Mouse (Mus musculus): ENCODE measurements around the gene 2300002M23Rik. TPM values are rescaled to one million over a fixed set of nuclear protein-coding genes. Genes with fewer than 3 reads are reported as not detected.

Gene 2300002M23Rik
- polyA plus RNA-seq, 1 experiment from 2014 or later: not detected

GRCm38 (mm10) chr17:35550143-35550494 is 17.1 kb upstream of the 2300002M23Rik start:
- no peaks in the 10 kb centered on the region for H3K27me3 ChIP-seq (ENCODE audit: control insufficient read depth, insufficient read depth, low read length)
- H3K9me3 ChIP-seq (ENCODE audit: control insufficient read depth, low read length): no peaks in the 10 kb centered on the region
- H3K27ac ChIP-seq (replicated peaks; ENCODE audit: low read depth, low read length): no peak overlapping the region
- H3K9ac ChIP-seq (ENCODE audit: low read length): no peak overlapping the region
- ATAC-seq (ENCODE audit: insufficient number of reproducible peaks, low FRiP score, low TSS enrichment, low read depth) (no peak), DNase-seq (ENCODE audit: low spot score) (no peak)
- no peak overlapping the region for H3K4me2 ChIP-seq (ENCODE audit: low read depth, severe bottlenecking)
- no peak overlapping the region for H3K4me3 ChIP-seq (ENCODE audit: low read depth, low read length)
- H3K4me1 ChIP-seq (ENCODE audit: control insufficient read depth, insufficient read depth, low read length): no peaks in the 10 kb centered on the region
- no peaks in the 10 kb centered on the region for H3K36me3 ChIP-seq (ENCODE audit: control insufficient read depth, insufficient read depth, low read length)
- 89% methylated on average over 4 of the region's 4 CpGs for WGBS

GRCm38 (mm10) chr17:35550871-35551270 is 16.4 kb upstream of the 2300002M23Rik start:
- ATAC-seq (ENCODE audit: insufficient number of reproducible peaks, low FRiP score, low TSS enrichment, low read depth) (no peak), DNase-seq (ENCODE audit: low spot score) (no peak)
- no peak overlapping the region for H3K9ac ChIP-seq (ENCODE audit: low read length)
- H3K36me3 ChIP-seq (ENCODE audit: control insufficient read depth, insufficient read depth, low read length): no peaks in the 10 kb centered on the region
- WGBS: 34% methylated on average over 8 of the region's 8 CpGs
- H3K4me3 ChIP-seq (ENCODE audit: low read depth, low read length): no peak overlapping the region
- no peaks in the 10 kb centered on the region for H3K27me3 ChIP-seq (ENCODE audit: control insufficient read depth, insufficient read depth, low read length)
- no peak overlapping the region for H3K4me2 ChIP-seq (ENCODE audit: low read depth, severe bottlenecking)
- no peaks in the 10 kb centered on the region for H3K4me1 ChIP-seq (ENCODE audit: control insufficient read depth, insufficient read depth, low read length)
- no peaks in the 10 kb centered on the region for H3K9me3 ChIP-seq (ENCODE audit: control insufficient read depth, low read length)
- no peak overlapping the region for H3K27ac ChIP-seq (replicated peaks; ENCODE audit: low read depth, low read length)

- Histone ChIP-seq H3K9ac (ENCODE audit: low read length) (no peak within 1 kb of the TSS), H3K4me3 (ENCODE audit: low read depth, low read length) (no peak within 1 kb of the TSS), H3K4me1 (ENCODE audit: control insufficient read depth, insufficient read depth, low read length) (no peaks in the 10 kb centered on the region), H3K4me2 (ENCODE audit: low read depth, severe bottlenecking) (no peak within 1 kb of the TSS), H3K27ac (replicated peaks; ENCODE audit: low read depth, low read length) (no peak within 1 kb of the TSS), H3K27me3 (ENCODE audit: control insufficient read depth, insufficient read depth, low read length) (no peaks in the 10 kb centered on the region), H3K36me3 (ENCODE audit: control insufficient read depth, insufficient read depth, low read length) (no peaks in the 10 kb centered on the region), H3K9me3 (ENCODE audit: control insufficient read depth, low read length) (no peaks in the 10 kb centered on the region)
- WGBS: 85% methylated on average over 10 of the region's 10 CpGs
- no peak for ATAC-seq (ENCODE audit: insufficient number of reproducible peaks, low FRiP score, low TSS enrichment, low read depth)
- DNase-seq (ENCODE audit: low spot score): no peak
Observed at GRCm38 (mm10) chr17:35551881-35552414, 15.3 kb upstream of the 2300002M23Rik start, which contains the start of gene Cdsn. TSS of gene Cdsn (plus strand) at chr17:35552128.

GRCm38 (mm10) chr17:35554321-35554720 is 12.9 kb upstream of the 2300002M23Rik start:
- Histone ChIP-seq H3K9ac (ENCODE audit: low read length) (no peak overlapping the region), H3K4me2 (ENCODE audit: low read depth, severe bottlenecking) (no peak overlapping the region), H3K4me3 (ENCODE audit: low read depth, low read length) (no peak overlapping the region), H3K27me3 (ENCODE audit: control insufficient read depth, insufficient read depth, low read length) (no peaks in the 10 kb centered on the region), H3K27ac (replicated peaks; ENCODE audit: low read depth, low read length) (no peak overlapping the region), H3K4me1 (ENCODE audit: control insufficient read depth, insufficient read depth, low read length) (no peaks in the 10 kb centered on the region), H3K36me3 (ENCODE audit: control insufficient read depth, insufficient read depth, low read length) (no peaks in the 10 kb centered on the region), H3K9me3 (ENCODE audit: control insufficient read depth, low read length) (no peaks in the 10 kb centered on the region)
- no peak for ATAC-seq (ENCODE audit: insufficient number of reproducible peaks, low FRiP score, low TSS enrichment, low read depth)
- DNase-seq (ENCODE audit: low spot score): no peak
- 86% methylated on average over 5 of the region's 5 CpGs for WGBS

- 91% methylated on average over 18 of the region's 18 CpGs for WGBS
- Histone ChIP-seq H3K9ac (ENCODE audit: low read length) (no peak overlapping the region), H3K4me1 (ENCODE audit: control insufficient read depth, insufficient read depth, low read length) (no peaks in the 10 kb centered on the region), H3K27me3 (ENCODE audit: control insufficient read depth, insufficient read depth, low read length) (no peaks in the 10 kb centered on the region), H3K4me2 (ENCODE audit: low read depth, severe bottlenecking) (no peak overlapping the region), H3K9me3 (ENCODE audit: control insufficient read depth, low read length) (no peaks in the 10 kb centered on the region), H3K36me3 (ENCODE audit: control insufficient read depth, insufficient read depth, low read length) (no peaks in the 10 kb centered on the region), H3K27ac (replicated peaks; ENCODE audit: low read depth, low read length) (no peak overlapping the region), H3K4me3 (ENCODE audit: low read depth, low read length) (no peak overlapping the region)
- DNase-seq (ENCODE audit: low spot score) (no peak), ATAC-seq (ENCODE audit: insufficient number of reproducible peaks, low FRiP score, low TSS enrichment, low read depth) (no peak)
Observed at GRCm38 (mm10) chr17:35554761-35555397, 12.4 kb upstream of the 2300002M23Rik start.

GRCm38 (mm10) chr17:35556186-35556765 is 11.0 kb upstream of the 2300002M23Rik start:
- Histone ChIP-seq H3K27me3 (ENCODE audit: control insufficient read depth, insufficient read depth, low read length) (no peaks in the 10 kb centered on the region), H3K4me1 (ENCODE audit: control insufficient read depth, insufficient read depth, low read length) (0 out of 2 replicates have a peak, but pooled peaks cover 3% of the 10 kb centered on the region), H3K9ac (ENCODE audit: low read length) (no peak overlapping the region), H3K27ac (replicated peaks; ENCODE audit: low read depth, low read length) (no peak overlapping the region), H3K9me3 (ENCODE audit: control insufficient read depth, low read length) (no peaks in the 10 kb centered on the region), H3K4me2 (ENCODE audit: low read depth, severe bottlenecking) (no peak overlapping the region), H3K36me3 (ENCODE audit: control insufficient read depth, insufficient read depth, low read length) (no peaks in the 10 kb centered on the region), H3K4me3 (ENCODE audit: low read depth, low read length) (no peak overlapping the region)
- WGBS: 90% methylated on average over 13 of the region's 13 CpGs
- DNase-seq (ENCODE audit: low spot score): no peak
- ATAC-seq (ENCODE audit: insufficient number of reproducible peaks, low FRiP score, low TSS enrichment, low read depth): no peak

GRCm38 (mm10) chr17:35556812-35557211 is 10.4 kb upstream of the 2300002M23Rik start:
- no peak overlapping the region for H3K27ac ChIP-seq (replicated peaks; ENCODE audit: low read depth, low read length)
- H3K9me3 ChIP-seq (ENCODE audit: control insufficient read depth, low read length): no peaks in the 10 kb centered on the region
- no peak overlapping the region for H3K4me3 ChIP-seq (ENCODE audit: low read depth, low read length)
- H3K9ac ChIP-seq (ENCODE audit: low read length): no peak overlapping the region
- 0 out of 2 replicates have a peak, but pooled peaks cover 3% of the 10 kb centered on the region for H3K4me1 ChIP-seq (ENCODE audit: control insufficient read depth, insufficient read depth, low read length)
- no peaks in the 10 kb centered on the region for H3K36me3 ChIP-seq (ENCODE audit: control insufficient read depth, insufficient read depth, low read length)
- no peak overlapping the region for H3K4me2 ChIP-seq (ENCODE audit: low read depth, severe bottlenecking)
- no peak for ATAC-seq (ENCODE audit: insufficient number of reproducible peaks, low FRiP score, low TSS enrichment, low read depth)
- WGBS: 36% methylated on average over 5 of the region's 5 CpGs
- DNase-seq (ENCODE audit: low spot score): peak; percentile 58
- no peaks in the 10 kb centered on the region for H3K27me3 ChIP-seq (ENCODE audit: control insufficient read depth, insufficient read depth, low read length)

GRCm38 (mm10) chr17:35557351-35557750 is 9.9 kb upstream of the 2300002M23Rik start:
- Histone ChIP-seq H3K36me3 (ENCODE audit: control insufficient read depth, insufficient read depth, low read length) (no peaks in the 10 kb centered on the region), H3K4me1 (ENCODE audit: control insufficient read depth, insufficient read depth, low read length) (0 out of 2 replicates have a peak, but pooled peaks cover 3% of the 10 kb centered on the region), H3K4me3 (ENCODE audit: low read depth, low read length) (no peak overlapping the region), H3K4me2 (ENCODE audit: low read depth, severe bottlenecking) (no peak overlapping the region), H3K27me3 (ENCODE audit: control insufficient read depth, insufficient read depth, low read length) (no peaks in the 10 kb centered on the region), H3K27ac (replicated peaks; ENCODE audit: low read depth, low read length) (no peak overlapping the region), H3K9me3 (ENCODE audit: control insufficient read depth, low read length) (no peaks in the 10 kb centered on the region; the same call in 1 of the 2 replicates), H3K9ac (ENCODE audit: low read length) (no peak overlapping the region)
- ATAC-seq (ENCODE audit: insufficient number of reproducible peaks, low FRiP score, low TSS enrichment, low read depth) (no peak), DNase-seq (ENCODE audit: low spot score) (no peak)
- WGBS: 77% methylated on average over 9 of the region's 9 CpGs
